Mouse (Mus musculus) midbrain, embryonic 10.5 days (tissue): ENCODE measurements at regions not wholly inside any gene's neighbourhood (a gene's known extent, or its start where the extent isn't known, plus 50 kb on each side); places are given as distances from the start of the nearest gene placed in this dataset.

Source experiments
- DNase-seq: peaks from one replicate; pipeline ENCODE4 v3.0.0-alpha.2; 2017; ENCODE audit warnings: low spot score
- H3K27ac ChIP-seq: fragments of 300-500 bp; sonication (generic); replicated peaks from 2 replicates; pipeline ENCODE4 v1.5.1; 2016; ENCODE audit warnings: mild to moderate bottlenecking
- H3K27me3 ChIP-seq: fragments of 300-500 bp; sonication (generic); 2 replicates; pipeline ENCODE4 v1.6.1; 2016; ENCODE audit warnings: low read depth, mild to moderate bottlenecking; ENCODE audit not compliant: poor library complexity, severe bottlenecking
- H3K36me3 ChIP-seq: fragments of 300-500 bp; sonication (generic); 2 replicates; pipeline ENCODE4 v1.6.1; 2016; ENCODE audit warnings: mild to moderate bottlenecking, moderate library complexity
- H3K4me1 ChIP-seq: fragments of 300-500 bp; sonication (generic); 2 replicates; pipeline ENCODE4 v1.6.1; 2016
- H3K4me3 ChIP-seq: fragments of 300-500 bp; sonication (generic); 2 replicates; pipeline ENCODE4 v1.5.1; 2016; ENCODE audit warnings: mild to moderate bottlenecking, moderate library complexity
- H3K9me3 ChIP-seq: fragments of 300-500 bp; sonication (generic); replicated peaks from 2 replicates; pipeline ENCODE4 v1.6.1; 2016; ENCODE audit warnings: mild to moderate bottlenecking
- WGBS: fragments of 180-500 bp; shearing (Covaris S2); methylation state at CpG from one replicate; pipeline ENCODE4 v1.1.7; 2016; 5-methylcytosine and 5-hydroxymethylcytosine counted together

- Histone ChIP-seq H3K4me1 (peaks cover 29% of the 10 kb centered on the region), H3K9me3 (no peaks in the 10 kb centered on the region), H3K4me3 (no peak overlapping the region), H3K27me3 (no peaks in the 10 kb centered on the region), H3K27ac (no peak overlapping the region; the same call in 1 of the 2 replicates), H3K36me3 (no peaks in the 10 kb centered on the region)
- whole genome bisulfite sequencing, result 87% methylated on average over 4 of the region's 4 CpGs
- no peak for DNase-seq
These were observed 64.8 kb downstream of the Dll1 start for GRCm38 (mm10) chr17:15311822-15312221.

GRCm38 (mm10) chr17:15310465-15310864 is 66.2 kb downstream of the Dll1 start:
- Histone ChIP-seq H3K4me3 (no peak overlapping the region), H3K4me1 (peaks cover 29% of the 10 kb centered on the region), H3K36me3 (no peaks in the 10 kb centered on the region), H3K27me3 (no peaks in the 10 kb centered on the region), H3K9me3 (no peaks in the 10 kb centered on the region), H3K27ac (peak overlapping the region; percentile 67)
- DNase-seq, result peak; percentile 81
- 43% methylated on average over 2 of the region's 2 CpGs for WGBS

GRCm38 (mm10) chr17:15302110-15302509 is 74.6 kb downstream of the Dll1 start:
- 69% methylated on average over 1 of the region's 1 CpGs for WGBS
- no peaks in the 10 kb centered on the region for H3K4me1 ChIP-seq
- DNase-seq, result no peak

GRCm38 (mm10) chr17:15299743-15300371 is 76.8 kb downstream of the Dll1 start:
- no peak for DNase-seq
- WGBS, result 82% methylated on average over 13 of the region's 13 CpGs
- Histone ChIP-seq H3K4me3 (no peak overlapping the region), H3K27ac (no peak overlapping the region), H3K4me1 (no peaks in the 10 kb centered on the region), H3K9me3 (no peaks in the 10 kb centered on the region), H3K27me3 (no peaks in the 10 kb centered on the region), H3K36me3 (no peaks in the 10 kb centered on the region)

More at GRCm38 (mm10) chr17:15302110-15302509, 74.6 kb downstream of the Dll1 start:
- H3K27ac ChIP-seq, result no peak overlapping the region
- H3K9me3 ChIP-seq, result no peaks in the 10 kb centered on the region
- H3K27me3 ChIP-seq, result no peaks in the 10 kb centered on the region
- H3K4me3 ChIP-seq, result no peak overlapping the region
- no peaks in the 10 kb centered on the region for H3K36me3 ChIP-seq

GRCm38 (mm10) chr17:15294165-15294585 is 82.5 kb downstream of the Dll1 start:
- Histone ChIP-seq H3K9me3 (no peaks in the 10 kb centered on the region), H3K27me3 (peaks cover 11% of the 10 kb centered on the region; the same call in 1 of the 2 replicates), H3K36me3 (no peaks in the 10 kb centered on the region), H3K27ac (no peak overlapping the region), H3K4me1 (peaks cover 24% of the 10 kb centered on the region), H3K4me3 (no peak overlapping the region)
- 64% methylated on average over 5 of the region's 5 CpGs for WGBS
- DNase-seq, result no peak

- 90% methylated on average over 11 of the region's 11 CpGs for WGBS
- no peak overlapping the region for H3K4me3 ChIP-seq
- no peak overlapping the region for H3K27ac ChIP-seq
- no peaks in the 10 kb centered on the region for H3K36me3 ChIP-seq
- H3K27me3 ChIP-seq, result peaks cover 11% of the 10 kb centered on the region; the same call in 1 of the 2 replicates
- DNase-seq, result no peak
- peaks cover 24% of the 10 kb centered on the region for H3K4me1 ChIP-seq
- no peaks in the 10 kb centered on the region for H3K9me3 ChIP-seq
These were observed 84.1 kb downstream of the Dll1 start for GRCm38 (mm10) chr17:15292490-15293070.

- Histone ChIP-seq H3K9me3 (no peaks in the 10 kb centered on the region), H3K4me1 (peaks cover 24% of the 10 kb centered on the region), H3K4me3 (no peak overlapping the region), H3K36me3 (no peaks in the 10 kb centered on the region), H3K27me3 (peaks cover 11% of the 10 kb centered on the region; the same call in 1 of the 2 replicates), H3K27ac (no peak overlapping the region)
- WGBS, result 55% methylated on average over 4 of the region's 4 CpGs
- DNase-seq, result no peak
These were observed 85.0 kb downstream of the Dll1 start for GRCm38 (mm10) chr17:15291626-15292025.

- Histone ChIP-seq H3K4me1 (peaks cover 30% of the 10 kb centered on the region), H3K27me3 (peaks cover 11% of the 10 kb centered on the region; the same call in 1 of the 2 replicates), H3K9me3 (no peaks in the 10 kb centered on the region), H3K4me3 (no peak overlapping the region), H3K36me3 (no peaks in the 10 kb centered on the region), H3K27ac (no peak overlapping the region)
- DNase-seq, result no peak
- 86% methylated on average over 1 of the region's 1 CpGs for WGBS
These were observed 86.3 kb downstream of the Dll1 start for GRCm38 (mm10) chr17:15290326-15290725.

GRCm38 (mm10) chr17:15289062-15289461 is 87.6 kb downstream of the Dll1 start:
- Histone ChIP-seq H3K27me3 (peaks cover 11% of the 10 kb centered on the region; the same call in 1 of the 2 replicates), H3K9me3 (no peaks in the 10 kb centered on the region), H3K27ac (no peak overlapping the region), H3K4me3 (no peak overlapping the region), H3K36me3 (no peaks in the 10 kb centered on the region), H3K4me1 (peaks cover 29% of the 10 kb centered on the region)
- WGBS, result 94% methylated on average over 5 of the region's 5 CpGs
- DNase-seq, result no peak

GRCm38 (mm10) chr17:15288640-15289039 is 88.0 kb downstream of the Dll1 start:
- WGBS, result 89% methylated on average over 8 of the region's 8 CpGs
- Histone ChIP-seq H3K27ac (no peak overlapping the region), H3K9me3 (no peaks in the 10 kb centered on the region), H3K4me3 (no peak overlapping the region), H3K27me3 (peaks cover 11% of the 10 kb centered on the region; the same call in 1 of the 2 replicates), H3K36me3 (no peaks in the 10 kb centered on the region), H3K4me1 (peaks cover 28% of the 10 kb centered on the region)
- no peak for DNase-seq

GRCm38 (mm10) chr17:15286596-15286995 is 90.1 kb downstream of the Dll1 start:
- peaks cover 20% of the 10 kb centered on the region for H3K4me1 ChIP-seq

GRCm38 (mm10) chr17:15285399-15286043 is 91.2 kb downstream of the Dll1 start:
- H3K9me3 ChIP-seq, result no peaks in the 10 kb centered on the region
- no peaks in the 10 kb centered on the region for H3K27me3 ChIP-seq
- no peaks in the 10 kb centered on the region for H3K36me3 ChIP-seq
- peak overlapping the region; percentile 55 for H3K27ac ChIP-seq
- peak; percentile 9 for DNase-seq
- no peak overlapping the region for H3K4me3 ChIP-seq
- H3K4me1 ChIP-seq, result peaks cover 18% of the 10 kb centered on the region
- 82% methylated on average over 7 of the region's 7 CpGs for WGBS

More at GRCm38 (mm10) chr17:15286596-15286995, 90.1 kb downstream of the Dll1 start:
- H3K4me3 ChIP-seq, result no peak overlapping the region
- H3K27me3 ChIP-seq, result no peaks in the 10 kb centered on the region
- no peak overlapping the region for H3K27ac ChIP-seq
- 82% methylated on average over 2 of the region's 2 CpGs for WGBS
- no peaks in the 10 kb centered on the region for H3K9me3 ChIP-seq
- H3K36me3 ChIP-seq, result no peaks in the 10 kb centered on the region
- DNase-seq, result no peak

GRCm38 (mm10) chr17:15269905-15270304 is 106.8 kb downstream of the Dll1 start:
- 84% methylated on average over 6 of the region's 6 CpGs for WGBS
- no peak for DNase-seq

More at GRCm38 (mm10) chr17:15269905-15270304, 106.8 kb downstream of the Dll1 start:
- H3K4me1 ChIP-seq, result 0 out of 2 replicates have a peak, but pooled peaks cover 3% of the 10 kb centered on the region
- no peak overlapping the region for H3K27ac ChIP-seq
- H3K9me3 ChIP-seq, result no peaks in the 10 kb centered on the region
- H3K27me3 ChIP-seq, result no peaks in the 10 kb centered on the region
- H3K4me3 ChIP-seq, result no peak overlapping the region
- H3K36me3 ChIP-seq, result no peaks in the 10 kb centered on the region
